ENCODE assay signal across 25 mouse cellular contexts in genomic region chr2:6572976-6573375, GRCm38 (mm10).
"Had no signal": no experiment of that assay in that cellular context is flagged by ENCODE, and none has a peak within 500 bp of the region (broad histone marks: within the 10 kb centered on the region; RNA-seq: fewer than 3 reads in every experiment).

No protein-coding gene starts in this region.

- H3K27me3 ChIP-seq: heart, embryonic 12.5 days; hindbrain, embryonic 12.5 days; intestine, embryonic 15.5 days; limb, embryonic 12.5 days; liver, embryonic 13.5 days had no signal

- DNase-seq: gastrocnemius, adult 2 months; gastrocnemius, postnatal 10 days; gastrocnemius, postnatal 25 days; heart, adult 2 months; heart, postnatal 10 days; heart, postnatal 4 days; kidney, adult 18-20 months; kidney, adult 8-10 months; kidney, postnatal 10 days; kidney, postnatal 25 days; kidney, postnatal 4 days; liver; liver, embryonic 13.5 days had no signal

- H3K36me3 ChIP-seq: hindbrain, embryonic 12.5 days; intestine, embryonic 15.5 days; limb, embryonic 10.5 days; limb, embryonic 12.5 days; liver, embryonic 13.5 days had no signal

- H3K9me3 ChIP-seq: heart, embryonic 12.5 days; hindbrain, embryonic 10.5 days; hindbrain, embryonic 12.5 days; intestine, embryonic 15.5 days; limb, embryonic 10.5 days; limb, embryonic 12.5 days; liver, embryonic 13.5 days had no signal

- H3K9ac ChIP-seq: heart, embryonic 12.5 days; hindbrain, embryonic 12.5 days; hindbrain, embryonic 14.5 days; intestine, embryonic 15.5 days; limb, embryonic 12.5 days; liver, embryonic 13.5 days had no signal

- H3K4me3 ChIP-seq: gastrocnemius, adult 2 months; heart, adult 2 months; heart, embryonic 12.5 days; hindbrain, embryonic 10.5 days; hindbrain, embryonic 12.5 days; intestine, embryonic 15.5 days; left cerebral cortex, adult 2 months; limb, embryonic 10.5 days; limb, embryonic 12.5 days; liver, embryonic 13.5 days had no signal

- H3K4me2 ChIP-seq: heart, embryonic 12.5 days; hindbrain, embryonic 12.5 days; hindbrain, embryonic 14.5 days; intestine, embryonic 15.5 days; limb, embryonic 12.5 days; liver, embryonic 11.5 days; liver, embryonic 13.5 days had no signal

- H3K27ac ChIP-seq: gastrocnemius, adult 2 months; heart, adult 2 months; hindbrain, embryonic 10.5 days; hindbrain, embryonic 12.5 days; hindbrain, embryonic 14.5 days; intestine, embryonic 15.5 days; left cerebral cortex, adult 2 months; limb, embryonic 10.5 days; limb, embryonic 12.5 days; liver, embryonic 13.5 days had no signal

- H3K4me1 ChIP-seq: hindbrain, embryonic 10.5 days; hindbrain, embryonic 12.5 days; intestine, embryonic 15.5 days; limb, embryonic 10.5 days; limb, embryonic 12.5 days; liver, embryonic 13.5 days had no signal

- ATAC-seq: hindbrain, embryonic 16.5 days; inflammation-experienced regulatory T-cells, adult 6 months; intestine, embryonic 15.5 days; intestine, postnatal 0 days had no signal
